In genomic region chr5:68128421-68128820, GRCm38 (mm10) we compare ENCODE assay signal across 8 mouse cellular contexts.
DNase-seq lines count a peak whose midpoint lies in the region; ATAC-seq and TF ChIP-seq lines count a peak whose summit lies in the region.
"Had no signal": no experiment of that assay in that cellular context is flagged by ENCODE, and none has a peak within 500 bp of the region (broad histone marks: within the 10 kb centered on the region; RNA-seq: fewer than 3 reads in every experiment).

No protein-coding gene starts in this region.

- no peak overlapping the region for H3K4me3 ChIP-seq in lung, adult 2 months (replicated peaks; ENCODE audit: extremely low read depth, low read depth, low read length)
- H3K4me3 ChIP-seq in bone marrow, adult 2 months (replicated peaks; ENCODE audit: control insufficient read depth, low read depth, low read length), result no peak overlapping the region
- H3K4me3 ChIP-seq in cortical plate, adult 2 months (ENCODE audit: insufficient read depth, low read length), result no peak overlapping the region
- no peak overlapping the region for H3K4me3 ChIP-seq in intestine, postnatal 0 days (ENCODE audit: low read depth, low read length)
- H3K4me3 ChIP-seq in neural tube, embryonic 13.5 days, result no peak overlapping the region

- TF ChIP-seq POLR2A in lung, adult 2 months (IDR thresholded peaks at IDR 0.05; ENCODE audit: borderline replicate concordance, extremely low read depth, low read depth, low read length), result no peak
- TF ChIP-seq POLR2A in bone marrow, adult 2 months (IDR thresholded peaks at IDR 0.05; ENCODE audit: borderline replicate concordance, control insufficient read depth, low read depth, low read length), result no peak
- no peak for TF ChIP-seq POLR2A in cortical plate, adult 2 months (IDR thresholded peaks at IDR 0.05; ENCODE audit: extremely low read depth, insufficient read depth, low read length)

- no peaks in the 10 kb centered on the region for H3K9me3 ChIP-seq in intestine, postnatal 0 days (ENCODE audit: control insufficient read depth)
- H3K9me3 ChIP-seq in neural tube, embryonic 13.5 days, result no peaks in the 10 kb centered on the region

- no peak overlapping the region for H3K9ac ChIP-seq in intestine, postnatal 0 days (ENCODE audit: low read depth, low read length)
- no peak overlapping the region for H3K9ac ChIP-seq in neural tube, embryonic 13.5 days

- H3K36me3 ChIP-seq in intestine, postnatal 0 days (ENCODE audit: control insufficient read depth, insufficient read depth), result no peaks in the 10 kb centered on the region
- H3K36me3 ChIP-seq in neural tube, embryonic 13.5 days, result no peaks in the 10 kb centered on the region

- no peaks in the 10 kb centered on the region for H3K4me1 ChIP-seq in lung, adult 2 months (ENCODE audit: control insufficient read depth, insufficient read depth, low read length)
- H3K4me1 ChIP-seq in bone marrow, adult 2 months (ENCODE audit: control insufficient read depth, insufficient read depth, low read length), result no peaks in the 10 kb centered on the region; the same call in 1 of the 2 replicates
- no peaks in the 10 kb centered on the region for H3K4me1 ChIP-seq in cortical plate, adult 2 months (ENCODE audit: control insufficient read depth, insufficient read depth, low read length)
- no peaks in the 10 kb centered on the region for H3K4me1 ChIP-seq in intestine, postnatal 0 days (replicated peaks; ENCODE audit: control insufficient read depth, insufficient read depth, low read length)
- H3K4me1 ChIP-seq in neural tube, embryonic 13.5 days (replicated peaks), result no peaks in the 10 kb centered on the region

- no peak overlapping the region for H3K27ac ChIP-seq in bone marrow, adult 2 months (ENCODE audit: control insufficient read depth, insufficient read depth, low read depth, low read length, poor library complexity)
- H3K27ac ChIP-seq in cortical plate, adult 2 months (ENCODE audit: insufficient read depth, low read length), result no peak overlapping the region
- H3K27ac ChIP-seq in intestine, postnatal 0 days (ENCODE audit: low read depth, low read length), result no peak overlapping the region
- no peak overlapping the region for H3K27ac ChIP-seq in neural tube, embryonic 13.5 days (replicated peaks)
- H3K27ac ChIP-seq: macrophage had no signal

- whole genome bisulfite sequencing in lung, adult 2 months, result 9% methylated on average over 4 of the region's 4 CpGs
- WGBS in bone marrow, adult 2 months, result 11% methylated on average over 4 of the region's 4 CpGs
- 11% methylated on average over 4 of the region's 4 CpGs for WGBS in intestine, postnatal 0 days
- WGBS in neural tube, embryonic 13.5 days, result 12% methylated on average over 4 of the region's 4 CpGs

- no peak for ATAC-seq in intestine, postnatal 0 days
- ATAC-seq in neural tube, embryonic 13.5 days (ENCODE audit: low read depth), result peak; percentile 47; the same call in 1 of the 2 replicates

- TF ChIP-seq CTCF in lung, adult 2 months (IDR thresholded peaks at IDR 0.05; ENCODE audit: insufficient read depth, low read length), result peak; percentile 47
- TF ChIP-seq CTCF in bone marrow, adult 2 months (IDR thresholded peaks at IDR 0.05; ENCODE audit: control insufficient read depth, insufficient read depth, low read length), result peak; percentile 26; the same call in 1 of the 2 replicates
- peak; percentile 84 for TF ChIP-seq CTCF in cortical plate, adult 2 months (IDR thresholded peaks at IDR 0.05; ENCODE audit: extremely low read depth, insufficient read depth, low read length)
- peak; percentile 80 for TF ChIP-seq CTCF in intestine, postnatal 0 days (IDR thresholded peaks at IDR 0.05; ENCODE audit: low read depth)

- DNase-seq in lung, adult 2 months, result no peak
- DNase-seq in lung, postnatal 25 days (ENCODE audit: low spot score), result no peak
- DNase-seq in spleen, adult 12 weeks (ENCODE audit: low spot score), result no peak

- H3K27me3 ChIP-seq in intestine, postnatal 0 days (replicated peaks; ENCODE audit: control insufficient read depth, insufficient read depth, low read length), result no peaks in the 10 kb centered on the region
- H3K27me3 ChIP-seq in neural tube, embryonic 13.5 days, result no peaks in the 10 kb centered on the region

- no peak overlapping the region for H3K4me2 ChIP-seq in intestine, postnatal 0 days (replicated peaks; ENCODE audit: low read depth)
- H3K4me2 ChIP-seq in neural tube, embryonic 13.5 days, result no peak overlapping the region

Comparison
In these comparisons a context has a peak if more than half of its experiments do, and no peak if none do; other contexts are left out.
1. CTCF ChIP-seq: peak in every context shown above with its lines; median percentile 84 in cortical plate, adult 2 months; 80 in intestine, postnatal 0 days; 47 in lung, adult 2 months; 26 in bone marrow, adult 2 months.